Mouse (Mus musculus) small intestine, adult 2 months (tissue): ENCODE measurements around the gene Zhx3.

ENCODE experiments used
- CTCF ChIP-seq: fragments of 200-500 bp; IDR thresholded peaks from 2 replicates; pipeline ENCODE4 v1.5.1; 2012; ENCODE audit warnings: low read depth, mild to moderate bottlenecking, control low read depth, inconsistent platforms, low read length, moderate library complexity, mixed read lengths; ENCODE audit not compliant: insufficient replicate concordance, insufficient read length; ENCODE audit errors: extremely low read depth
- POLR2A ChIP-seq: fragments of 200-500 bp; IDR thresholded peaks from 2 replicates; pipeline ENCODE4 v1.6.1; 2012; ENCODE audit warnings: low read depth, mild to moderate bottlenecking, control low read depth, inconsistent platforms, low read length, moderate library complexity

GRCm38 (mm10) chr2:160707673-160708072 lies 165.1 kb downstream of the Zhx3 start:
- no peak for TF ChIP-seq CTCF
- TF ChIP-seq POLR2A: no peak
